Mouse (Mus musculus) gastrocnemius, postnatal 14 days (tissue): ENCODE results near the gene Bcl7a. TPM values are rescaled to one million over a fixed set of nuclear protein-coding genes. Genes with fewer than 3 reads are reported as not detected.

ENCODE experiments used
- DNase-seq: peaks from one replicate; pipeline ENCODE4 v3.0.0; 2021; ENCODE audit warnings: mixed read lengths
- intact Hi-C: fragments of 180-260 bp; cut with DNase I; formaldehyde crosslinking; loops from one replicate; pipeline ENCODE4 v1.15.1; 2025; ENCODE audit warnings: low total_unique reads
- total RNA-seq, 2 experiments: library from RNA; stranded (reverse); gene quantifications; 2 replicates each; pipeline ENCODE4 v1.2.3; 2021

Bcl7a gene
- total RNA-seq, 2 experiments from 2014 or later = 12.7 to 14.6 TPM

DNA sequence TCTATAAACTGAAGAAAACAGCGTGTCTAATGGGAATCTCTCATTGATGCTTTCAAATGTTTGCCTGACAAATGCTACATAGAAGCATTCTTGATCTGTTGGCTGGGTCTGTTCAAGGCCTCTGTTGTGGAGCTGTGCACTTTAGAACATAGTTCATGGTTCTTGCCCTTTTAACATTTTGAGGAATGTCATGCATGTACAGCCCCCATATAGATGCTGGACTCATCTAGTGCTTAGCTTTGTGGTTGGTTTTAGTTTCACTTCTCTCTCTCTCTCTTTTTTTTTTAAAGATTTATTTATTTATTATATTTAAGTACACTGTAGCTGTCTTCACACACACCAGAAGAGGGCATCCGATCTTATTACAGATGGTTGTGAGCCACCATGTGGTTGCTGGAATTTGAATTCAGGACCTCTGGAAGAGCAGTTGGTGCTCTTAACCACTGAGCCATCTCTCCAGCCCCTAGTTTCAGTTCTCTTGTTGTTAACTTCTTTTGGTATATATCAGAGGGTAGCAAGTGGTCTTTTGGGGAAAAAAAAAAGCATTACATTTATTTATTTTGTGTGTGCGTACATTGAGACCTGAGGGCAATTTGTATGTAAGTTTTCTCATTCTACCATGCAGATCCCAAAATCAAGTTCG is 55.3 kb downstream of the Bcl7a start:
- intact Hi-C loops = no loop called here
- no peak for DNase-seq

GRCm38 (mm10) chr5:123404480-123404879 is 60.8 kb downstream of the Bcl7a start:
- intact Hi-C loops = no loop called here
- no peak for DNase-seq

GRCm38 (mm10) chr5:123406952-123407351 is 63.3 kb downstream of the Bcl7a start:
- no peak for DNase-seq
- intact Hi-C loops = no loop called here

GRCm38 (mm10) chr5:123408176-123408575 is 64.5 kb downstream of the Bcl7a start:
- intact Hi-C loops = no loop called here
- DNase-seq = no peak

DNA sequence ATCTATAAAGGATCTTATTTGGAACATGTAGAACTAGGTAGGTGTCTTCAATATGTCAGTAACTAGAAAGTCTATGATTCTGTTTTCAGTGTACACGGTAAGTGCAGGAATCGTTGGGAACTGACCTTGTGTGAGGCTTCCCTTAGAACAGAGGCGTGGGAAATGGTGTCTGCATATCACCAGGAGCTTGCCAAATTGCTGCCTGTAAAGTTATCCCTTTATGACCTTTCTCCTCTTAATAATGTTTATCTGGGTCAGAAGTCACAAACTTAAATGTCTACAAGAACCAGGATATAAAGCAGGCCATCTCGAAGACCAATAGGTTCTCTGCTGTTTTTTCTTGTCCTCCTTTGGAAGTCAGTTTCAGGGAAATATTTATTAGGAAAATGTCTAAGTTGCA is 68.6 kb downstream of the Bcl7a start:
- no peak for DNase-seq
- intact Hi-C loops = no loop called here

DNA sequence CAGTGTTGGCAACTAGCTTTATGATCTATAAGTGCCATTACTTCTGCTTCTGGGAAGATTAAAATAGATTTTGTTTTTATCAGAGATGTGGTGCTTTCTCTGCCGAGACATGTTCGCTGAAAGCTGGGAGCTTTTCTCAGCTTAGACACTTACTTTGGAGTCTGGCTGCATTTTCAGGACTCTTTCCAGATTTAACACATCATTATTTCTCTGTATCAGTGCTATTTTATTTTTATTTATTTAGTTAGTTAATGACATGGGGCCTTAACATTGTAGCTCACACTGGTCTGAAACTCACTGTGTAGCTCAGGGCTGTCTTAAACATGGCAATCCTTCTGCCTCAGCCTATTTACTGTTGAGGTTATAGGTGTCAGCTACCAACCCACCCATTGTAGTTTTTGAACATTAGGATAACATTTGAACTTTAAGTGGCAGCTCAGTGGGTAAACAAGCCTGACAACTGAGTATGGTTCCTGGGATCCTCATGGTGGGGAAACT is 70.3 kb downstream of the Bcl7a start:
- intact Hi-C loops = no loop called here
- DNase-seq = no peak

DNA sequence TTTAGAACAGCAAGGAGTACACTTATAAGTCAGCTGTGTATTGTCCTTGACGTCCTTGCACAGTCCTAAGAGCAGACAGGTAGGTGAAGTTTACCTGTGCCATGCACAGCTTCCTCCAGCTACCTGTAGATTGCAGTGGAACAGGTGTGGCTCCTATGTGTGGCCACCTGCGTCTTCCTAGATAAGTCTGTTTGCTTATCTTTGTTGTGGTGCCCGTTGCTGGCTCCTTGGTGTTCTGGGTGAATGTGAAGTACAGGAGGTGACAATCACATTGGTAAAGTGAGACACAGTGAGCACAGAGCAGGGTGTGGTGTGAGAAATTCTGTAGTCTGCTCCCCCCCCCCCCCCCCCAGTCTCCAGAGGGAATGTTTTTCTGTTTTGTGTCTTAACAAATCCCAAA is 72.5 kb downstream of the Bcl7a start:
- intact Hi-C loops = no loop called here
- no peak for DNase-seq

GRCm38 (mm10) chr5:123416566-123417518 is 73.2 kb downstream of the Bcl7a start:
- intact Hi-C loops = no loop called here
- peak; percentile 71 for DNase-seq

- intact Hi-C loops = no loop called here
- no peak for DNase-seq
Measured at GRCm38 (mm10) chr5:123423885-123424284, 80.3 kb downstream of the Bcl7a start.

Other genes starting within 250 kb of the Bcl7a start
- under 1 TPM; 0.27 to 0.51 TPM for gene Rhof, start 211.1 kb upstream of the Bcl7a start, total RNA-seq
- 10 to 100 TPM; 10.5 to 11.2 TPM for gene Setd1b, start 201.6 kb upstream of the Bcl7a start, total RNA-seq
- 10 to 100 TPM; 19.2 to 19.5 TPM for gene Psmd9, start 174.4 kb upstream of the Bcl7a start, total RNA-seq
- gene Hpd, start 161.1 kb upstream of the Bcl7a start, total RNA-seq = not detected
- 1 to 10 TPM; 2.0 to 2.2 TPM for gene Wdr66, start 91.7 kb upstream of the Bcl7a start, total RNA-seq
- gene Mlxip, start 51.0 kb downstream of the Bcl7a start, total RNA-seq = 10 to 100 TPM; 48.5 to 59.9 TPM
- gene Lrrc43, start 145.5 kb downstream of the Bcl7a start, total RNA-seq = not detected
- not detected for gene Il31, start 145.7 kb downstream of the Bcl7a start, total RNA-seq
- gene B3gnt4, start 166.6 kb downstream of the Bcl7a start, total RNA-seq = not detected
- 10 to 100 TPM; 35.7 to 36.8 TPM for gene Diablo, start 180.3 kb downstream of the Bcl7a start, total RNA-seq
- gene Gm49027, start 181.7 kb downstream of the Bcl7a start, total RNA-seq = under 1 TPM; 0.16 to 0.29 TPM
- 10 to 100 TPM; 23.0 to 25.4 TPM for gene Vps33a, start 229.2 kb downstream of the Bcl7a start, total RNA-seq